20 mouse cellular contexts compared by ENCODE assay signal in the genomic region with DNA sequence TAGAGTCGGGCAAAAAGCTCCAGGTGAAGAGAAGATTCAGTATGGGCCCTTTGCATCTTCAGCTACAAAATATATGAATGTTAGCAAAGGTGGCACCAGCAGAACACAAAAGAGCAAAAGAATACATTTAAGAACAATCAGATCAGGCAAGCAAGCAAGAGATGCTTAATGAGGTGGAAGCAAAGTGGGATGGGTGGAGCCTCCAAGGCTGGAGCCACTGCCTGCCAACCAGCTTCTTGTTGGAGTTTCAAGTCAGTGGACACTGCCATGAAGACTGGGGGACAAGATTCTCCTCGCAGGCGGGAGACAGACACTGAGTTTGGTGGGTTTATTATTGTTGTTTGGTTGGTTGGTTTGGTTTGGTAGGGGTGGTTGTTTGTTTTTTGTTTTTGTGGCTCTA.
DNase-seq lines count a peak whose midpoint lies in the region; ATAC-seq and TF ChIP-seq lines count a peak whose summit lies in the region.
"Had no signal": no experiment of that assay in that cellular context is flagged by ENCODE, and none has a peak within 500 bp of the region (broad histone marks: within the 10 kb centered on the region; RNA-seq: fewer than 3 reads in every experiment).

No protein-coding gene starts in this region.

- H3K4me3 ChIP-seq in heart, embryonic 10.5 days: no peak overlapping the region
- no peak overlapping the region for H3K4me3 ChIP-seq in heart, embryonic 12.5 days
- H3K4me3 ChIP-seq in neural tube, embryonic 15.5 days (replicated peaks): no peak overlapping the region
- no peak overlapping the region for H3K4me3 ChIP-seq in stomach, postnatal 0 days (ENCODE audit: low read depth, low read length)
- H3K4me3 ChIP-seq: embryonic facial prominence, embryonic 12.5 days; hindbrain, embryonic 12.5 days had no signal

- no peak overlapping the region for H3K4me2 ChIP-seq in heart, embryonic 12.5 days
- H3K4me2 ChIP-seq in neural tube, embryonic 15.5 days: no peak overlapping the region
- H3K4me2 ChIP-seq in stomach, postnatal 0 days (replicated peaks; ENCODE audit: low read depth): no peak overlapping the region
- H3K4me2 ChIP-seq: embryonic facial prominence, embryonic 12.5 days; hindbrain, embryonic 12.5 days had no signal

- H3K9me3 ChIP-seq in heart, embryonic 10.5 days: no peaks in the 10 kb centered on the region
- no peaks in the 10 kb centered on the region for H3K9me3 ChIP-seq in heart, embryonic 12.5 days (replicated peaks)
- H3K9me3 ChIP-seq in neural tube, embryonic 15.5 days (replicated peaks): no peaks in the 10 kb centered on the region
- H3K9me3 ChIP-seq in stomach, postnatal 0 days (ENCODE audit: control insufficient read depth, low read length): no peaks in the 10 kb centered on the region
- H3K9me3 ChIP-seq: embryonic facial prominence, embryonic 12.5 days; hindbrain, embryonic 12.5 days had no signal

- H3K4me1 ChIP-seq in heart, embryonic 10.5 days: peaks cover 11% of the 10 kb centered on the region
- H3K4me1 ChIP-seq in heart, embryonic 12.5 days (replicated peaks): no peaks in the 10 kb centered on the region; the same call in 1 of the 2 replicates
- no peaks in the 10 kb centered on the region for H3K4me1 ChIP-seq in neural tube, embryonic 15.5 days
- H3K4me1 ChIP-seq in stomach, postnatal 0 days (replicated peaks; ENCODE audit: control insufficient read depth, insufficient read depth): no peaks in the 10 kb centered on the region
- H3K4me1 ChIP-seq: embryonic facial prominence, embryonic 12.5 days; hindbrain, embryonic 12.5 days had no signal

- no peaks in the 10 kb centered on the region for H3K36me3 ChIP-seq in heart, embryonic 10.5 days
- H3K36me3 ChIP-seq in heart, embryonic 12.5 days: no peaks in the 10 kb centered on the region
- no peaks in the 10 kb centered on the region for H3K36me3 ChIP-seq in neural tube, embryonic 15.5 days
- H3K36me3 ChIP-seq in stomach, postnatal 0 days (ENCODE audit: control insufficient read depth, insufficient read depth, low read length): no peaks in the 10 kb centered on the region
- H3K36me3 ChIP-seq: embryonic facial prominence, embryonic 12.5 days; hindbrain, embryonic 12.5 days had no signal

- H3K27me3 ChIP-seq in heart, embryonic 10.5 days (ENCODE audit: insufficient read depth, poor library complexity, severe bottlenecking): peaks cover 30% of the 10 kb centered on the region; the same call in 1 of the 2 replicates
- peaks cover 7% of the 10 kb centered on the region; the same call in 1 of the 2 replicates for H3K27me3 ChIP-seq in heart, embryonic 12.5 days (replicated peaks)
- 0 out of 2 replicates have a peak, but pooled peaks cover 2% of the 10 kb centered on the region for H3K27me3 ChIP-seq in neural tube, embryonic 15.5 days (replicated peaks)
- no peaks in the 10 kb centered on the region for H3K27me3 ChIP-seq in stomach, postnatal 0 days (ENCODE audit: control insufficient read depth, insufficient read depth, low read length)
- H3K27me3 ChIP-seq: embryonic facial prominence, embryonic 12.5 days; hindbrain, embryonic 12.5 days had no signal

- no peak for ATAC-seq in heart, embryonic 12.5 days (ENCODE audit: insufficient number of reproducible peaks, low FRiP score)
- no peak for ATAC-seq in neural tube, embryonic 15.5 days (ENCODE audit: low FRiP score)
- no peak for ATAC-seq in stomach, postnatal 0 days (ENCODE audit: low FRiP score, low TSS enrichment)
- ATAC-seq: forebrain, embryonic 14.5 days; hindbrain, embryonic 16.5 days; inflammation-experienced regulatory T-cells, adult 6 months had no signal

- no peak overlapping the region for H3K9ac ChIP-seq in heart, embryonic 12.5 days
- no peak overlapping the region for H3K9ac ChIP-seq in neural tube, embryonic 15.5 days (replicated peaks)
- no peak overlapping the region for H3K9ac ChIP-seq in stomach, postnatal 0 days (ENCODE audit: low read length)
- H3K9ac ChIP-seq: embryonic facial prominence, embryonic 12.5 days; hindbrain, embryonic 12.5 days had no signal

- peak; percentile 28 for DNase-seq in embryo, embryonic 10.5 days (ENCODE audit: low spot score)
- DNase-seq in embryo, embryonic 9.5 days (ENCODE audit: extremely low spot score): no peak
- DNase-seq in heart, embryonic 10.5 days (ENCODE audit: low spot score): peak; percentile 39
- DNase-seq in neural tube, embryonic 10.5 days (ENCODE audit: extremely low spot score, low spot score): peak; percentile 11
- peak; percentile 3 for DNase-seq in stomach, postnatal 0 days (ENCODE audit: low spot score)
- DNase-seq in layer of hippocampus, adult 9-11 months: no peak
- DNase-seq: adrenal gland, postnatal 10 days; cerebellum, adult 11 months; cerebellum, adult 8-10 months; cerebellum, postnatal 14 days; gastrocnemius, postnatal 10 days; heart, postnatal 10 days; heart, postnatal 4 days had no signal

- no peak for TF ChIP-seq EP300 in stomach, postnatal 0 days (optimal IDR thresholded peaks at IDR 0.05)

- 68% methylated on average over 3 of the region's 3 CpGs for WGBS in heart, embryonic 10.5 days
- 64% methylated on average over 3 of the region's 3 CpGs for WGBS in heart, embryonic 12.5 days
- 55% methylated on average over 3 of the region's 3 CpGs for WGBS in neural tube, embryonic 15.5 days
- WGBS in stomach, postnatal 0 days: 86% methylated on average over 3 of the region's 3 CpGs

- no peak for TF ChIP-seq CTCF in stomach, postnatal 0 days (IDR thresholded peaks at IDR 0.05; ENCODE audit: low read depth)

- no peak overlapping the region for H3K27ac ChIP-seq in heart, embryonic 10.5 days
- H3K27ac ChIP-seq in heart, embryonic 12.5 days (ENCODE audit: poor library complexity, severe bottlenecking): no peak overlapping the region
- no peak overlapping the region for H3K27ac ChIP-seq in neural tube, embryonic 15.5 days (replicated peaks)
- H3K27ac ChIP-seq in stomach, postnatal 0 days (replicated peaks): no peak overlapping the region
- H3K27ac ChIP-seq: embryonic facial prominence, embryonic 12.5 days; hindbrain, embryonic 12.5 days had no signal

Comparison
In these comparisons a context has a peak if more than half of its experiments do, and no peak if none do; other contexts are left out.
1. DNase-seq: peak in embryo, embryonic 10.5 days (single experiment), heart, embryonic 10.5 days (single experiment), neural tube, embryonic 10.5 days (single experiment) and stomach, postnatal 0 days (single experiment); none in embryo, embryonic 9.5 days (single experiment) and layer of hippocampus, adult 9-11 months (single experiment).